Mouse (Mus musculus) midbrain, embryonic 12.5 days (tissue): ENCODE measurements around the gene Polr3h. TPM values are rescaled to one million over a fixed set of nuclear protein-coding genes. Genes with fewer than 3 reads are reported as not detected.
A peak's percentile ranks its signal among the peaks of the same experiment; 100 is the strongest.
"Not testable (repeated sequence)": the region's sequence is repeated elsewhere in the genome, so short reads cannot be mapped to it uniquely, and the experiment has no call there.

Source experiments
- ATAC-seq: fragments of 200-750 bp; cut with Nextera tagmentation; 2 replicates; pipeline ENCODE4 v1.8.0; 2017; ENCODE audit warnings: low read depth, moderate TSS enrichment, moderate library complexity; ENCODE audit not compliant: low FRiP score
- H3K27ac ChIP-seq: fragments of 300-500 bp; sonication (generic); replicated peaks from 2 replicates; pipeline ENCODE4 v1.5.1; 2016; ENCODE audit warnings: mild to moderate bottlenecking
- H3K27me3 ChIP-seq: fragments of 300-500 bp; sonication (generic); 2 replicates; pipeline ENCODE4 v1.6.1; 2016; ENCODE audit warnings: mild to moderate bottlenecking
- H3K36me3 ChIP-seq: fragments of 300-500 bp; sonication (generic); 2 replicates; pipeline ENCODE4 v1.6.1; 2016
- H3K4me1 ChIP-seq: fragments of 300-500 bp; sonication (generic); 2 replicates; pipeline ENCODE4 v1.6.1; 2016
- H3K4me2 ChIP-seq: fragments of 300-500 bp; sonication (generic); replicated peaks from 2 replicates; pipeline ENCODE4 v1.6.1; 2016; ENCODE audit warnings: mild to moderate bottlenecking, moderate library complexity
- H3K4me3 ChIP-seq: fragments of 300-500 bp; sonication (generic); 2 replicates; pipeline ENCODE4 v1.5.1; 2016; ENCODE audit warnings: mild to moderate bottlenecking
- H3K9ac ChIP-seq: fragments of 300-500 bp; sonication (generic); replicated peaks from 2 replicates; pipeline ENCODE4 v1.6.1; 2016; ENCODE audit warnings: mild to moderate bottlenecking, moderate library complexity
- H3K9me3 ChIP-seq: fragments of 300-500 bp; sonication (generic); 2 replicates; pipeline ENCODE4 v1.6.1; 2016; ENCODE audit warnings: mild to moderate bottlenecking
- WGBS: fragments of 180-500 bp; shearing (Covaris S2); methylation state at CpG from one replicate; pipeline ENCODE4 v1.1.7; 2016; 5-methylcytosine and 5-hydroxymethylcytosine counted together
- polyA plus RNA-seq: library from polyadenylated mRNA; unstranded; fragments of >200 nt; fragmentation: Nextera tagmentation; extraction: Ambion mirVana; gene quantifications from 2 replicates; pipeline ENCODE4 v1.2.1, GENCODE M21; 2016

The Polr3h gene
- polyA plus RNA-seq = 60.8 and 71.6 TPM in 2 replicates

GRCm38 (mm10) chr15:81925760-81926445, at the start of gene Polr3h:
Polr3h (minus strand) TSS chr15:81926240.
- peak within 1 kb of the TSS; percentile 82 for H3K4me3 ChIP-seq
- H3K9ac ChIP-seq = peak within 1 kb of the TSS; percentile 72
- peak; percentile 96 for ATAC-seq
- H3K27me3 ChIP-seq = no peaks in the 10 kb centered on the region
- peak within 1 kb of the TSS; percentile 98 for H3K4me2 ChIP-seq
- H3K36me3 ChIP-seq = peaks cover 12% of the 10 kb centered on the region; the same call in 1 of the 2 replicates
- H3K27ac ChIP-seq = peak within 1 kb of the TSS; percentile 88
- under 1% methylated on average over 54 of the region's 54 CpGs for WGBS
- peaks cover 30% of the 10 kb centered on the region for H3K4me1 ChIP-seq
- H3K9me3 ChIP-seq = no peaks in the 10 kb centered on the region

GRCm38 (mm10) chr15:81975156-81975555, 49.1 kb upstream of the Polr3h start:
- not testable (repeated sequence) for H3K4me3 ChIP-seq, H3K4me2 ChIP-seq, H3K4me1 ChIP-seq, ATAC-seq, H3K27ac ChIP-seq, H3K36me3 ChIP-seq, H3K9me3 ChIP-seq, H3K27me3 ChIP-seq, H3K9ac ChIP-seq
- WGBS = 93% methylated on average over 8 of the region's 8 CpGs

- not testable (repeated sequence) for ATAC-seq, H3K9me3 ChIP-seq, H3K27ac ChIP-seq, H3K27me3 ChIP-seq, H3K4me2 ChIP-seq, H3K4me1 ChIP-seq, H3K36me3 ChIP-seq, H3K4me3 ChIP-seq, H3K9ac ChIP-seq
- 81% methylated on average over 4 of the region's 4 CpGs for WGBS
Measured at GRCm38 (mm10) chr15:81970498-81970897, 44.5 kb upstream of the Polr3h start.

- not testable (repeated sequence) for H3K9ac ChIP-seq, ATAC-seq
Measured at GRCm38 (mm10) chr15:81969635-81970034, 43.6 kb upstream of the Polr3h start.

GRCm38 (mm10) chr15:81969173-81969572, 43.1 kb upstream of the Polr3h start:
- no peaks in the 10 kb centered on the region for H3K4me1 ChIP-seq
- H3K4me3 ChIP-seq = no peak overlapping the region
- ATAC-seq = no peak
- H3K9me3 ChIP-seq = peaks cover 7% of the 10 kb centered on the region
- H3K4me2 ChIP-seq = no peak overlapping the region
- no peak overlapping the region for H3K9ac ChIP-seq
- H3K27ac ChIP-seq = no peak overlapping the region
- H3K27me3 ChIP-seq = no peaks in the 10 kb centered on the region
- WGBS = 81% methylated on average over 7 of the region's 7 CpGs
- no peaks in the 10 kb centered on the region for H3K36me3 ChIP-seq

More at GRCm38 (mm10) chr15:81969635-81970034, 43.6 kb upstream of the Polr3h start:
- not testable (repeated sequence) for H3K27ac ChIP-seq, H3K36me3 ChIP-seq, H3K9me3 ChIP-seq, H3K4me2 ChIP-seq, H3K27me3 ChIP-seq, H3K4me1 ChIP-seq, H3K4me3 ChIP-seq
- WGBS = 79% methylated on average over 6 of the region's 6 CpGs

- Histone ChIP-seq H3K4me2 (no peak overlapping the region), H3K4me1 (no peaks in the 10 kb centered on the region), H3K4me3 (no peak overlapping the region), H3K36me3 (no peaks in the 10 kb centered on the region), H3K9me3 (peaks cover 7% of the 10 kb centered on the region), H3K27ac (no peak overlapping the region), H3K27me3 (no peaks in the 10 kb centered on the region), H3K9ac (no peak overlapping the region)
- 71% methylated on average over 2 of the region's 2 CpGs for WGBS
- no peak for ATAC-seq
Measured at GRCm38 (mm10) chr15:81968447-81968846, 42.4 kb upstream of the Polr3h start.

- no peak overlapping the region for H3K27ac ChIP-seq
- ATAC-seq = no peak
- WGBS = 93% methylated on average over 5 of the region's 5 CpGs
Measured at GRCm38 (mm10) chr15:81967821-81968220, 41.8 kb upstream of the Polr3h start.

GRCm38 (mm10) chr15:81966062-81966829, 40.2 kb upstream of the Polr3h start:
- Histone ChIP-seq H3K4me2 (no peak overlapping the region), H3K27me3 (no peaks in the 10 kb centered on the region), H3K4me1 (no peaks in the 10 kb centered on the region), H3K9me3 (no peaks in the 10 kb centered on the region), H3K9ac (no peak overlapping the region), H3K4me3 (no peak overlapping the region), H3K36me3 (no peaks in the 10 kb centered on the region), H3K27ac (no peak overlapping the region)
- 86% methylated on average over 12 of the region's 14 CpGs for WGBS
- ATAC-seq = no peak

More at GRCm38 (mm10) chr15:81967821-81968220, 41.8 kb upstream of the Polr3h start:
- no peak overlapping the region for H3K4me2 ChIP-seq
- H3K9me3 ChIP-seq = peaks cover 5% of the 10 kb centered on the region; the same call in 1 of the 2 replicates
- H3K4me1 ChIP-seq = no peaks in the 10 kb centered on the region
- H3K9ac ChIP-seq = no peak overlapping the region
- no peaks in the 10 kb centered on the region for H3K36me3 ChIP-seq
- H3K27me3 ChIP-seq = no peaks in the 10 kb centered on the region
- H3K4me3 ChIP-seq = no peak overlapping the region

- Histone ChIP-seq H3K27me3 (no peaks in the 10 kb centered on the region), H3K4me1 (no peaks in the 10 kb centered on the region), H3K9me3 (no peaks in the 10 kb centered on the region), H3K4me3 (no peak overlapping the region), H3K27ac (no peak overlapping the region), H3K36me3 (no peaks in the 10 kb centered on the region), H3K4me2 (no peak overlapping the region), H3K9ac (no peak overlapping the region)
- ATAC-seq = no peak
- WGBS = 43% methylated on average over 4 of the region's 4 CpGs
Measured at GRCm38 (mm10) chr15:81964980-81965545, 39.0 kb upstream of the Polr3h start.

GRCm38 (mm10) chr15:81964262-81964661, 38.2 kb upstream of the Polr3h start:
- no peak overlapping the region for H3K4me2 ChIP-seq
- no peaks in the 10 kb centered on the region for H3K4me1 ChIP-seq
- H3K36me3 ChIP-seq = no peaks in the 10 kb centered on the region
- no peaks in the 10 kb centered on the region for H3K27me3 ChIP-seq
- H3K27ac ChIP-seq = no peak overlapping the region
- no peak for ATAC-seq
- no peaks in the 10 kb centered on the region for H3K9me3 ChIP-seq
- no peak overlapping the region for H3K4me3 ChIP-seq
- no peak overlapping the region for H3K9ac ChIP-seq
- WGBS = 71% methylated on average over 1 of the region's 1 CpGs

- no peak for ATAC-seq
Measured at GRCm38 (mm10) chr15:81961078-81961451, 35.0 kb upstream of the Polr3h start.

More at GRCm38 (mm10) chr15:81961078-81961451, 35.0 kb upstream of the Polr3h start:
- Histone ChIP-seq H3K4me2 (peak overlapping the region; percentile 97), H3K27ac (no peak overlapping the region), H3K4me3 (peak overlapping the region; percentile 58), H3K27me3 (no peaks in the 10 kb centered on the region), H3K9me3 (no peaks in the 10 kb centered on the region), H3K4me1 (no peaks in the 10 kb centered on the region), H3K36me3 (no peaks in the 10 kb centered on the region), H3K9ac (no peak overlapping the region)
- 6% methylated on average over 5 of the region's 8 CpGs for WGBS
